Mouse (Mus musculus): Measurements from ENCODE around the gene Cgref1. TPM values are rescaled to one million over a fixed set of nuclear protein-coding genes. Genes with fewer than 3 reads are reported as not detected.

Cgref1 gene
- total RNA-seq (2021), result 1 to 10 TPM in 1 of 2 experiments, under 1 TPM in 1; 0.89 to 1.3 TPM
- long read RNA-seq, experiment 1, partial matches to known transcripts, result 0 of 1 reads
- long read RNA-seq, experiment 1, other reads (novel, unspliced or antisense), result 0 of 1 reads
- long read RNA-seq, experiment 2, partial matches to known transcripts, result 0 of 2 reads
- long read RNA-seq, experiment 2, other reads (novel, unspliced or antisense), result 0 of 2 reads

GRCm38 (mm10) chr5:30944956-30945781 lies at the start of gene Cgref1:
Gene Cgref1 (minus strand): TSS chr5:30945591.
- peak; percentile 83 to 85 for DNase-seq

GRCm38 (mm10) chr5:30994074-30994473 lies 48.7 kb upstream of the Cgref1 start:
- DNase-seq, result no peak

- DNase-seq, result no peak
Observed at GRCm38 (mm10) chr5:30992980-30993676, 47.7 kb upstream of the Cgref1 start.

- DNase-seq, result peak in 1 of 2 experiments; percentile 32
Observed at GRCm38 (mm10) chr5:30982357-30982756, 37.0 kb upstream of the Cgref1 start.

GRCm38 (mm10) chr5:30974870-30975656 lies 29.7 kb upstream of the Cgref1 start:
- DNase-seq, result peak; percentile 79 to 84

- DNase-seq, result no peak
Observed at GRCm38 (mm10) chr5:30969440-30969839, 24.0 kb upstream of the Cgref1 start.

- DNase-seq, result peak in 1 of 2 experiments; percentile 31
Observed at GRCm38 (mm10) chr5:30968416-30968815, 23.0 kb upstream of the Cgref1 start, which contains the start of gene Tcf23. Gene Tcf23 (plus strand): TSS chr5:30968662.

GRCm38 (mm10) chr5:30966189-30966588 lies 20.8 kb upstream of the Cgref1 start:
- no peak for DNase-seq

- no peak for DNase-seq
Observed at GRCm38 (mm10) chr5:30963916-30964315, 18.5 kb upstream of the Cgref1 start.

- no peak for DNase-seq
Observed at GRCm38 (mm10) chr5:30961545-30962505, 16.4 kb upstream of the Cgref1 start.

- DNase-seq, result no peak
Observed at GRCm38 (mm10) chr5:30960814-30961213, 15.4 kb upstream of the Cgref1 start.

- peak; percentile 99 for DNase-seq
Observed at GRCm38 (mm10) chr5:30959966-30960501, 14.6 kb upstream of the Cgref1 start, which contains the start of gene Preb. Gene Preb (minus strand): TSS chr5:30960361.

GRCm38 (mm10) chr5:30959198-30959854 lies 13.9 kb upstream of the Cgref1 start:
- DNase-seq, result peak in 1 of 2 experiments; percentile 33

- no peak for DNase-seq
Observed at GRCm38 (mm10) chr5:30957891-30958290, 12.5 kb upstream of the Cgref1 start.

- no peak for DNase-seq
Observed at GRCm38 (mm10) chr5:30955751-30956150, 10.4 kb upstream of the Cgref1 start.

- no peak for DNase-seq
Observed at GRCm38 (mm10) chr5:30954556-30954955, 9.2 kb upstream of the Cgref1 start.

- DNase-seq, result no peak
Observed at GRCm38 (mm10) chr5:30954065-30954464, 8.7 kb upstream of the Cgref1 start.

GRCm38 (mm10) chr5:30952551-30952950 lies 7.2 kb upstream of the Cgref1 start:
- DNase-seq, result no peak

GRCm38 (mm10) chr5:30951706-30952105 lies 6.3 kb upstream of the Cgref1 start:
- no peak for DNase-seq

- DNase-seq, result no peak
Observed at GRCm38 (mm10) chr5:30950922-30951321, 5.5 kb upstream of the Cgref1 start.
